Mouse (Mus musculus) cerebellum, adult 2 months (tissue): Measurements from ENCODE around the gene Txnip.

Experiments used
- CTCF ChIP-seq: fragments of 200-500 bp; IDR thresholded peaks from 2 replicates; pipeline ENCODE4 v1.5.1; 2011; ENCODE audit warnings: low read depth, mild to moderate bottlenecking, control low read depth, low read length, moderate library complexity, borderline replicate concordance; ENCODE audit not compliant: insufficient read depth
- POLR2A ChIP-seq: fragments of 200-500 bp; IDR thresholded peaks from 2 replicates; pipeline ENCODE4 v1.6.1; 2011; ENCODE audit warnings: low read length, control low read depth, borderline replicate concordance; ENCODE audit not compliant: insufficient read depth

DNA sequence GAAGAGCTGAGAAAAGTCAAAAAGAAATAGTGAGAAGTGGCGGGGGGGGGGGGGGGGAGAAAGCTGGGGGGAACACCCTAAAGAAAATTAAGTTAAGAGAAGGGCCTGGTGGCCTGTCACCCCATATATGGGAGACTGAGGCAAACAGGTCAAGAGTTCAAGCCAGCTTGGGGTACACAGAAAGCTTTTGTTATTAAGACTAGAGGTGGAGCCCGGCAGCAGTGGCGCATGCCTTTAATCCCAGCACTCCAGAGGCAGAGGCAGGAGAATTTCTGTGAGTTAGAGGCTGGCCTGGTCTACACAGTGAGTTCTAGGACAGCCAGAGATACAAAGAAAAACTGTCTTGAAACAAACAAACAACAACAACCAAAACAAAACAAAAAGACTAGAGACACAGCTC, 7.3 kb downstream of the Txnip start:
- TF ChIP-seq CTCF: no peak
- no peak for TF ChIP-seq POLR2A
